Mouse (Mus musculus) midbrain, postnatal 0 days (tissue): ENCODE data around the gene Nr4a2. TPM values are rescaled to one million over a fixed set of nuclear protein-coding genes. Genes with fewer than 3 reads are reported as not detected.

Source experiments
- ATAC-seq: fragments of 200-750 bp; cut with Nextera tagmentation; 2 replicates; pipeline ENCODE4 v1.8.0; 2017; ENCODE audit warnings: moderate number of reproducible peaks, mild to moderate bottlenecking, moderate TSS enrichment, moderate library complexity; ENCODE audit not compliant: low FRiP score
- DNase-seq: peaks from one replicate; pipeline ENCODE4 v3.0.0-alpha.2; 2015; ENCODE audit warnings: low spot score
- H3K27ac ChIP-seq: fragments of 300-500 bp; sonication (generic); 2 replicates; pipeline ENCODE4 v1.5.1; 2014; ENCODE audit warnings: low read depth, mild to moderate bottlenecking, low read length, mixed read lengths
- H3K27me3 ChIP-seq: fragments of 300-500 bp; sonication (generic); 2 replicates; pipeline ENCODE4 v1.6.1; 2014; ENCODE audit warnings: low read length, control low read depth, mixed read lengths; ENCODE audit not compliant: insufficient read depth
- H3K36me3 ChIP-seq: fragments of 300-500 bp; sonication (generic); 2 replicates; pipeline ENCODE4 v1.6.1; 2014; ENCODE audit warnings: low read length, control low read depth, mixed read lengths; ENCODE audit not compliant: insufficient read depth
- H3K4me1 ChIP-seq: fragments of 300-500 bp; sonication (generic); 2 replicates; pipeline ENCODE4 v1.6.1; 2014; ENCODE audit warnings: mild to moderate bottlenecking, control low read depth, antibody characterized with exemption, low read length, mixed read lengths; ENCODE audit not compliant: insufficient read depth
- H3K4me2 ChIP-seq: fragments of 300-500 bp; sonication (generic); 2 replicates; pipeline ENCODE4 v1.6.1; 2014; ENCODE audit warnings: low read depth, mild to moderate bottlenecking, low read length, mixed read lengths; ENCODE audit not compliant: poor library complexity, severe bottlenecking
- H3K4me3 ChIP-seq: fragments of 300-500 bp; sonication (generic); 2 replicates; pipeline ENCODE4 v1.5.1; 2014; ENCODE audit warnings: low read depth, mild to moderate bottlenecking, low read length, moderate library complexity
- H3K9ac ChIP-seq: fragments of 300-500 bp; sonication (generic); replicated peaks from 2 replicates; pipeline ENCODE4 v1.6.1; 2014; ENCODE audit warnings: mild to moderate bottlenecking, low read length, moderate library complexity, mixed read lengths; ENCODE audit not compliant: poor library complexity, severe bottlenecking
- H3K9me3 ChIP-seq: fragments of 300-500 bp; sonication (generic); 2 replicates; pipeline ENCODE4 v1.6.1; 2016; ENCODE audit warnings: low read length, control low read depth
- CTCF ChIP-seq: IDR thresholded peaks from 2 replicates; pipeline ENCODE4 v1.5.1; 2016; ENCODE audit warnings: antibody characterized with exemption, mild to moderate bottlenecking
- WGBS: fragments of 180-500 bp; shearing (Covaris S2); extraction: QIAGEN DNeasy Blood & Tissue Kit; methylation state at CpG from one replicate; pipeline ENCODE4 v1.1.7; 2014; 5-methylcytosine and 5-hydroxymethylcytosine counted together
- polyA plus RNA-seq: library from polyadenylated mRNA; unstranded; fragments of >200 nt; fragmentation: Nextera tagmentation; extraction: Ambion mirVana; gene quantifications from 2 replicates; pipeline ENCODE4 v1.2.1, GENCODE M21; 2015
- total RNA-seq: library from RNA; depleted of rRNA; stranded (reverse); fragments of >200 nt; gene quantifications from 2 replicates; pipeline ENCODE4 v1.2.3, GENCODE M21; 2014

The Nr4a2 gene
- total and polyA plus RNA-seq, 2 experiments from 2014 or later, result 14.6 to 19.4 TPM

DNA sequence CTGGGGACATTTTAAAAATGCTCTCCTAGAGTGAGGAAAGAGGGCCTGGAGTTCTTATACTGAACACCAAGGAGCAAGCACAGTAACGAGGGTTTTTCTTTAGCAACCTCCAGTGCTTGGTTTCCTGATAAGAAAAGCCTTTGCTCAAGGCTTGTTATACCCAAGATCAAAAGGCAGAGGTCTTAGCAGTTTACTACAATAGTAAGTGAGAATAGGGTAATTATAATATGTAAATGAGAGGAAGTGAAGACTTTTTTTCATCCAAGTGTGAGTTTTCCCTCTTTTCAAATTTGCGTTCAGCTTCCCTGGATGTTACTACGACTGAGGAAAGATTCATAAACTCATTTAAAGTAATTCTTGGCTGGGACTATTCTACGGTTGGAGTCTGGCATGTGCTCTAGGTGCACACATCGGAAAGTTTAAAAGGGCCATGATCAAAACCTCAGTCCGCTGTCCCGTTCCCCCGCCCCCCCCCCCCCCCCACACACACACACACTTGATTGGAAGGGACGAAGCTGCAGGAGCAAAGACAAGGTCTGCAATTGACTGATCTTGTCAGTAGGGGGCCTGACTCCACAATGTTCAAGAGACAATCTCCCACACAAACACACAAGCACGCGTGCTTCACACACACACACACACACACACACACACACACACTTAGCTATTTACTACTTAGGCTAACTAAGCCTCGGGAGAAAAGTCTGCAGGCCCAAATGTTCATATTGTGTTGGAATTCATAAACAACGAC is 6.4 kb downstream of the Nr4a2 start:
- H3K4me3 ChIP-seq, result peak overlapping the region; percentile 64
- no peaks in the 10 kb centered on the region for H3K36me3 ChIP-seq
- peaks cover 39% of the 10 kb centered on the region for H3K27me3 ChIP-seq
- peak; percentile 79 for DNase-seq
- H3K9ac ChIP-seq, result no peak overlapping the region
- ATAC-seq, result peak; percentile 11; the same call in 1 of the 2 replicates
- H3K9me3 ChIP-seq, result no peaks in the 10 kb centered on the region
- H3K27ac ChIP-seq, result peak overlapping the region; percentile 26; the same call in 1 of the 2 replicates
- H3K4me2 ChIP-seq, result peak overlapping the region; percentile 98
- WGBS, result 5% methylated on average over 11 of the region's 13 CpGs
- TF ChIP-seq CTCF, result peak; percentile 65
- 0 out of 2 replicates have a peak, but pooled peaks cover 6% of the 10 kb centered on the region for H3K4me1 ChIP-seq

GRCm38 (mm10) chr2:57116366-57117200 is 7.2 kb downstream of the Nr4a2 start:
- Histone ChIP-seq H3K27ac (peak overlapping the region; percentile 26; the same call in 1 of the 2 replicates), H3K9ac (peak overlapping the region; percentile 48; the same call in 1 of the 2 replicates), H3K4me3 (peak overlapping the region; percentile 64), H3K27me3 (peaks cover 45% of the 10 kb centered on the region), H3K36me3 (no peaks in the 10 kb centered on the region), H3K4me1 (0 out of 2 replicates have a peak, but pooled peaks cover 6% of the 10 kb centered on the region), H3K4me2 (peak overlapping the region; percentile 98), H3K9me3 (no peaks in the 10 kb centered on the region)
- DNase-seq (peak; percentile 46), ATAC-seq (no peak; the same call in 1 of the 2 replicates)
- under 1% methylated on average over 47 of the region's 47 CpGs for WGBS
- no peak for TF ChIP-seq CTCF

DNA sequence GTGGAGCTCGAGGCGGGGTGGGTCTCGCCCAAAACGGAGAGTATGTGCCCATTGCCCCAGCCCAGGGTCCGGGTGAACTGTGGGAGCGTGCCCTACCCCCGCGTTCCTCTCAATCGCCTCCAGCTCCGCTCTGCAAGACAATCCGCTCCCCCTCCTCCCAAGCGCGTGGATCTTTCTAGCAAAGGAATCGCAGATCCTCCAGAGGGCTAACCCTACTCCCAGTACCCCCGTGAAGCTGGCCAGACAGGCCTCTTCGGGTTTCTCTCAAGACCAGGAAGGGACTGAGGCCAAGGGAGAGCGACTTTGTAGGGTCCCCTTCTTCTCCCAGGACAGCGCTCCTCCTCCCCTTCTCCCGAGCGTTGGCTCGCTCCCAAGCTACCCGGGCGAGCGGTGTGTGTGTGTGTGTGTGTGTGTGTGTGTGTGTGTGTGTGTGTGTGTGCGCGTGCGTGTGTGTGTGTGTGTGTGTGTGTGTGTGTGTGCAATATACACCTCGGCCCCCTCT is 7.9 kb downstream of the Nr4a2 start:
- Histone ChIP-seq H3K4me2 (peak overlapping the region; percentile 98), H3K9me3 (no peaks in the 10 kb centered on the region), H3K27me3 (peaks cover 43% of the 10 kb centered on the region), H3K9ac (peak overlapping the region; percentile 48; the same call in 1 of the 2 replicates), H3K4me1 (0 out of 2 replicates have a peak, but pooled peaks cover 6% of the 10 kb centered on the region), H3K27ac (no peak overlapping the region), H3K4me3 (peak overlapping the region; percentile 64), H3K36me3 (no peaks in the 10 kb centered on the region)
- whole genome bisulfite sequencing, result under 1% methylated on average over 25 of the region's 28 CpGs
- DNase-seq, result peak; percentile 21
- no peak for TF ChIP-seq CTCF
- no peak; the same call in 1 of the 2 replicates for ATAC-seq

- Histone ChIP-seq H3K9ac (no peak overlapping the region), H3K9me3 (no peaks in the 10 kb centered on the region), H3K36me3 (no peaks in the 10 kb centered on the region), H3K4me3 (peak overlapping the region; percentile 64), H3K27ac (no peak overlapping the region), H3K27me3 (peaks cover 39% of the 10 kb centered on the region), H3K4me2 (peak overlapping the region; percentile 98), H3K4me1 (0 out of 2 replicates have a peak, but pooled peaks cover 6% of the 10 kb centered on the region)
- TF ChIP-seq CTCF, result no peak
- WGBS, result under 1% methylated on average over 25 of the region's 25 CpGs
- DNase-seq, result no peak
- peak; percentile 6 for ATAC-seq
Observed at GRCm38 (mm10) chr2:57115181-57115863, 8.5 kb downstream of the Nr4a2 start.
